Mouse (Mus musculus) erythroblast, embryonic 14.5 days (primary cell): ENCODE results near the gene Agpat1. TPM values are rescaled to one million over a fixed set of nuclear protein-coding genes. Genes with fewer than 3 reads are reported as not detected.

Experiments used
- H3K27me3 ChIP-seq: 2 replicates; pipeline ENCODE4 v1.6.1; 2012; ENCODE audit warnings: inconsistent platforms; ENCODE audit not compliant: control insufficient read depth
- H3K36me3 ChIP-seq: 2 replicates; pipeline ENCODE4 v1.6.1; 2012; ENCODE audit warnings: mild to moderate bottlenecking, inconsistent platforms; ENCODE audit not compliant: control insufficient read depth
- H3K4me1 ChIP-seq: 2 replicates; pipeline ENCODE4 v1.6.1; 2012; ENCODE audit warnings: inconsistent platforms; ENCODE audit not compliant: control insufficient read depth
- H3K4me3 ChIP-seq: replicated peaks from 2 replicates; pipeline ENCODE3; 2012; ENCODE audit warnings: moderate library complexity, mild to moderate bottlenecking, inconsistent platforms
- H3K9me3 ChIP-seq: 2 replicates; pipeline ENCODE4 v1.6.1; 2012; ENCODE audit warnings: low read length, inconsistent platforms, mixed read lengths; ENCODE audit not compliant: control insufficient read depth
- GATA1 ChIP-seq: IDR thresholded peaks from 2 replicates; pipeline ENCODE4 v1.6.1; 2012; ENCODE audit warnings: low read length, inconsistent platforms, mixed read lengths
- TAL1 ChIP-seq: IDR thresholded peaks from 3 replicates; pipeline ENCODE4 v1.6.1; 2012; ENCODE audit warnings: low read length, inconsistent platforms, mixed read lengths
- polyA plus RNA-seq: library from polyadenylated mRNA; stranded (reverse); fragments of >175 nt; gene quantifications from 2 replicates; pipeline ENCODE4 v1.2.3, GENCODE M21; 2012

Agpat1 gene
- polyA plus RNA-seq, 1 experiment = 18.7 TPM

DNA sequence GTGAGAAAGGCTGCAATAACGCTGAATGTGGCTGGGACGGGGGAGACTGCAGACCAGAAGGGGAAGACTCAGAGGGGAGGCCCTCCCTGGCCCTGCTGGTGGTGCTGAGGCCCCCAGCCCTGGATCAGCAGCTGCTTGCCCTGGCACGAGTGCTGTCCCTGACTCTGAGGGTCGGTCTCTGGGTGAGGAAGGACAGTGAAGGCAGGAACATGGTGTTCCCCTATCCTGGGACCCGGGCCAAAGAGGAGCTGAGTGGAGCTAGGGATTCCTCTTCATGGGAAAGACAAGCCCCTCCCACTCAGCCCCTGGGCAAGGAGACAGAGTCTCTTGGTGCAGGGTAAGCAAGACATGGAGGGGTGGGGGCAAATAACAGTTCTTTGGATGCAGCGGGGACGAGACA, 20.7 kb upstream of the Agpat1 start:
- Histone ChIP-seq H3K4me3 (no peak overlapping the region), H3K27me3 (peaks cover 11% of the 10 kb centered on the region), H3K4me1 (peaks cover 20% of the 10 kb centered on the region), H3K36me3 (no peaks in the 10 kb centered on the region), H3K9me3 (no peaks in the 10 kb centered on the region)
- no peak for TF ChIP-seq GATA1

DNA sequence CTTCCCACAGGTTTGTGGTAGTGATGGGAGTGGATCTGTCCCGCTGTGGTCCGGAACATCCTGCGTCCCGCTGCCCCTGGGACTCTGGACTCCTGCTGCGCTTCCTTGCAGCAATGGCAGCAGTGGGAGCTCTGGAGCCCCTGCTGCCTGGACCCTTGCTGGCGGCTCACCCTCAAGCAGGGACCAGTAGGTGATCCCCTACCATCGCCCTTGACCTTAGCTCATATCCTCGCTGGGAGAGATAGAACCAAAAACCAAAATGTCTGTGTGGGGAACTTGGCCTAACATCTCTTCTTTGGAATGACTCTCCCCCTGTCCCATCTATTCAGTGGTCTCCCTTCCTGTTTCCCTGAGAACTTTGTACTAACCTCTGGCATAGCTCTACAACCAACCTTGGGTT, 20.2 kb upstream of the Agpat1 start:
- TF ChIP-seq TAL1 = no peak
- TF ChIP-seq GATA1 = no peak
- Histone ChIP-seq H3K9me3 (no peaks in the 10 kb centered on the region), H3K36me3 (no peaks in the 10 kb centered on the region), H3K4me1 (peaks cover 24% of the 10 kb centered on the region), H3K4me3 (no peak overlapping the region), H3K27me3 (peaks cover 13% of the 10 kb centered on the region)

DNA sequence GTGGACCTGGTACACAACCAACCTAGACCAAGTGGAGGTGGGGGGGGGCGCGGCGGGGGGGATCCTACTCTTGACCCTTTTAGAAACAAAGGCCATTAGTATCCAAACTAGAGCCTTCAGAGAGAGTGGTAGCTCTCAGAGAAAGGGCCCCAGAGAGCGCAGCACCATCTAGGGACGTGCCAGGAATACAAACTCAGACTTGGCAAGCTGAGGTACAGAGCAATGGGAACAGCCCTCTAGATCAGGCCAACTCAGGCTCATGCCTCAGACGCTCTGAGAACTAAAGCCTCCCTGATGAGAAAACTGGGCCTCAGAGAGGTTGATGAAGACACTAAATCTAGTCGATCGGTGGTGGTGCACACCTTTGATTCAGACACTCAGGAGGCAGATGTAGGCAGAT, 18.9 kb upstream of the Agpat1 start:
- Histone ChIP-seq H3K36me3 (no peaks in the 10 kb centered on the region), H3K4me1 (peaks cover 36% of the 10 kb centered on the region), H3K4me3 (no peak overlapping the region), H3K9me3 (no peaks in the 10 kb centered on the region), H3K27me3 (peaks cover 18% of the 10 kb centered on the region)
- TF ChIP-seq GATA1 (no peak), TAL1 (no peak)

DNA sequence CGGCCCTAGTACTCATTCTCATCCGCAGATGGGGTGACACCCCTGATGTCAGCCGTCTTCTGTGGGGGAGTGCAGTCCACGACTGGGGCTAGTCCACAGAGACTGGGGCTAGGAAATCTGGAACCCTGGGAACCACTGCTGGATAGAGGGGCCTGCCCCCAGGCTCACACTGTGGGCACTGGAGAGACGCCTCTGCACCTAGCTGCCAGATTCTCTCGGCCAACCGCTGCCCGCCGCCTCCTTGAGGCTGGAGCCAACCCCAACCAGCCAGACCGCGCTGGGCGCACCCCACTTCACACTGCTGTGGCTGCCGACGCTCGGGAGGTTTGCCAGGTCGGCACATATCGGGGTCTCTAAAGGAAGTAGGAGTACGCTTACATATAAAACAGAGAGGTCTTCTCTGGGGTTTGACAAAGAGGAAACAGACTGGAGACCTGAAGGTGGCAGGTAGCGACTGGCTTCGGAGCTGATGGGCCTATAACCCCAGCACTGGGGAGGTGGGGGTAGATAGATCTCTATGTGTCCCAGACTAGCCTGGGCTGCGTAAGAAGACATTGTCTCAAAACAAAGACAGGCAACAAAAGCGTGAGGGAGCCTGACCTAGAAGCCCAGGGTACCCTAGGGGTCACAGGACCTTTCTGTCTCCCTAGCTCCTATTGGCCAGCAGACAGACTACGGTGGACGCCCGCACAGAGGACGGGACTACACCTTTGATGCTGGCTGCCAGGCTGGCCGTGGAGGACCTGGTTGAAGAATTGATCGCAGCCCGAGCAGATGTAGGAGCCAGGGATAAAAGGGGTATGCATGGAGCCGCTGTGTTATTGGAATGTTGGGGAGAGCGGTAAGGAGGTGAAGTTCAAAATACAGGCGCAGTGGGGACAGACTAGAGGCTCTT, 17.9 kb upstream of the Agpat1 start:
- TF ChIP-seq GATA1 = no peak
- no peak for TF ChIP-seq TAL1
- peaks cover 46% of the 10 kb centered on the region for H3K4me1 ChIP-seq
- peaks cover 26% of the 10 kb centered on the region for H3K27me3 ChIP-seq
- no peaks in the 10 kb centered on the region for H3K9me3 ChIP-seq
- no peaks in the 10 kb centered on the region for H3K36me3 ChIP-seq
- H3K4me3 ChIP-seq = peak overlapping the region; percentile 91

DNA sequence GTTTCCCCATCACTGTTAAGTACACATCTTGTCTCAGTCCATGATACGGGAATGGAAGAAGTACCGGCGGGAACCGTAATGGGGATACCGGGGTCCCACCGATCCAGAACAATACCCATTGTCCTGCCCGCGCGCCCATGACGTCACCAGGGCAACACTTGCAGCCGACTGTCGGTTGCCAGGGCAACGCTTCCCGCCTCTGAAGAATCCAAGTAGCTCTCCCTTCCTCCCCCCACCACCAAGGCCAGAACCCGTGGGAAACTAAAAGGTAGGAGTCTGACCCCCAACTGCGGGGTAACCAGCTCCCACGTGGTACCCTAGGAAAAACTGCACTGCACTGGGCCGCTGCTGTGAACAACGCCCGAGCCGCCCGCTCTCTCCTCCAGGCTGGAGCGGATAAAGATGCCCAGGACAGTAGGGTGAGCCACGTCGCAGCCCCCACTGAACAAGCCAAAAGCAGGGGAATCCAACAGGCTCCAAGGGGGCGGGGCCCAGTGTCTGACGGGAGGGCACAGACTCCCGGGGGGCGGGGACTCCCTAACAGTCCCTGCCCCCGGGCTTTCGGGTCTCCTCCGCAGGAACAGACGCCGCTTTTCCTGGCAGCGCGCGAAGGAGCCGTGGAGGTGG, 17.2 kb upstream of the Agpat1 start:
- no peaks in the 10 kb centered on the region for H3K36me3 ChIP-seq
- no peaks in the 10 kb centered on the region for H3K9me3 ChIP-seq
- H3K27me3 ChIP-seq = peaks cover 26% of the 10 kb centered on the region
- peaks cover 54% of the 10 kb centered on the region for H3K4me1 ChIP-seq
- no peak for TF ChIP-seq TAL1
- TF ChIP-seq GATA1 = no peak
- H3K4me3 ChIP-seq = peak overlapping the region; percentile 91

DNA sequence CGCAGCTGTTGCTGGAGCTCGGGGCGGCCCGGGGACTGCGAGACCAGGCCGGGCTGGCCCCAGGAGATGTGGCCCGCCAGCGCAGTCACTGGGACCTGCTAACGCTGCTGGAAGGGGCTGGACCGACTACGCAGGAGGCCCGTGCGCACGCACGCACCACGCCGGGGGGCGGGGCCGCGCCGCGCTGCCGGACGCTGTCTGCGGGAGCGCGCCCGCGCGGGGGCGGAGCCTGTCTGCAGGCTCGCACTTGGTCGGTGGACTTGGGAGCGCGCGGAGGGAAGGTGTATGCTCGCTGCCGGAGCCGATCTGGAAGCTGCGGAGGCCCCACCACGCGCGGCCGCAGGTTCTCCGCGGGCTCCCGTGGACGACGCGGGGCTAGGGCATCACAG, 16.6 kb upstream of the Agpat1 start:
- Histone ChIP-seq H3K27me3 (peaks cover 26% of the 10 kb centered on the region), H3K4me1 (peaks cover 57% of the 10 kb centered on the region), H3K36me3 (no peaks in the 10 kb centered on the region), H3K4me3 (peak overlapping the region; percentile 91), H3K9me3 (no peaks in the 10 kb centered on the region)
- no peak for TF ChIP-seq TAL1
- no peak for TF ChIP-seq GATA1

DNA sequence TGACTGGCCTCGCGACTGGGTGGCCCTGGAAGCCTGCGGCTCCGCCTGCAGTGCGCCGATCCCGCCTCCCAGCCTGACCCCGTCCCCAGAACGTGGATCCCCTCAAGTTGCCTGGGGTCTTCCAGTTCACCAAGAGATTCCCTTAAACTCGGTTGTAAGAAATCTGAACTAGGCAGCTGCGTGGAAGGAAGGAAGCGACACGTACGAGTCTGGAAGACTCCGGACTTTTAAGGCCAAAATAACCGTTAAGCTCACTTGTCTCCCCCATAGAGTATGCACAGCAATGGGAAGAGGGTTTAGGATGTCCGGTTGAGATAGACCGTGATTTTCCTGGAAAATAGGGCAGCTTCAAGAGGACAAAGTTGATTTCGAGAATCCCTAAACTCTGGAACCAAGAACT, 16.2 kb upstream of the Agpat1 start:
- H3K4me1 ChIP-seq = peaks cover 61% of the 10 kb centered on the region
- no peaks in the 10 kb centered on the region for H3K36me3 ChIP-seq
- peaks cover 26% of the 10 kb centered on the region for H3K27me3 ChIP-seq
- TF ChIP-seq GATA1 = no peak
- no peak for TF ChIP-seq TAL1
- H3K9me3 ChIP-seq = no peaks in the 10 kb centered on the region
- peak overlapping the region; percentile 91 for H3K4me3 ChIP-seq

DNA sequence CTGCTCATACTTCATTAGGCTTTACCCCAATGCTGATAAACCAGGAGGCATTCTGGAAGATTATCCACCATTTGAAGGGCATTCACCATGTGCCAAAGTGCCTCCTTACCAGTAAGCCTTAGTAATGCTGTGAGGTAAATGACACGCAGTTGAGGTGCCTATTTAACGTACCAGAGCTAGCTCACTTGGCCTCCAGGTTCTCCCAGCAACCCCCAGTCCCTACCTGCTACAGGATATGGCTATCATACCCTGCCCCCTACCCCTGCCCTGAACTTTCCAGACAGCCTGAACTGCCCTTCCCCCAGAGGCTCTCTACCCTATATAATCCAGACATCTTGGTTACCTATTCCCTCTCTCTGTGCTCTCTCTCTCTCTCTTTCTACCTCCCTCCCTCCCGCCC, 15.3 kb upstream of the Agpat1 start:
- Histone ChIP-seq H3K36me3 (peaks cover under 1% of the 10 kb centered on the region), H3K9me3 (no peaks in the 10 kb centered on the region), H3K4me3 (no peak overlapping the region), H3K4me1 (peaks cover 70% of the 10 kb centered on the region), H3K27me3 (peaks cover 26% of the 10 kb centered on the region)
- no peak for TF ChIP-seq GATA1
- TF ChIP-seq TAL1 = no peak

DNA sequence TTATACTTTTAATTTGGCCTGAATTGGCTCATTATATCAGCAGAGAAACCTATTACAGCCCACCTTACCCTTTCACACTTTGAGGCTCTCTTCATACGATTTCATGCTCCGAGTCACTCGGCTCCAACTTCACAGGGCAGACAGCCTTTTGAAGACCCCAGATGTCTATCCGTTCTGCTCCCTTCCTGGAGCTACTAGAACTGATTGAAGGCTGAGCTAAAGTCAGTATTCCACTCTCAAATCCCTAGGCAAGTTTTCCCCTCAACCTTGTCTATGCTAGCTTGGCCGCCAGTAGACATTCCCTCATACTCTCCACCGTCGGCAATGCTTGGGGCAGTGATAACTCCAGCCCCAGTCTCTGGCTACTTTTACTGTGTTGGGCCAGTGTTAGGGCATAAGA, 14.9 kb upstream of the Agpat1 start:
- Histone ChIP-seq H3K9me3 (no peaks in the 10 kb centered on the region), H3K27me3 (peaks cover 26% of the 10 kb centered on the region), H3K36me3 (peaks cover 5% of the 10 kb centered on the region), H3K4me3 (no peak overlapping the region), H3K4me1 (peaks cover 75% of the 10 kb centered on the region)
- TF ChIP-seq TAL1 (no peak), GATA1 (no peak)
